Mouse (Mus musculus): ENCODE measurements around the gene Lrrc47.

The Lrrc47 gene

GRCm38 (mm10) chr4:154051401-154051800 lies 39.9 kb downstream of the Lrrc47 start:
- no peak for TF ChIP-seq GATA4 (IDR thresholded peaks at IDR 0.05; ENCODE audit: insufficient replicate concordance, low read length)

- TF ChIP-seq GATA4 (IDR thresholded peaks at IDR 0.05; ENCODE audit: insufficient replicate concordance, low read length) = no peak
Measured at GRCm38 (mm10) chr4:154053065-154053464, 41.5 kb downstream of the Lrrc47 start.

GRCm38 (mm10) chr4:154055482-154055881 lies 44.0 kb downstream of the Lrrc47 start:
- TF ChIP-seq GATA4 (IDR thresholded peaks at IDR 0.05; ENCODE audit: insufficient replicate concordance, low read length) = no peak

- no peak for TF ChIP-seq GATA4 (IDR thresholded peaks at IDR 0.05; ENCODE audit: insufficient replicate concordance, low read length)
Measured at GRCm38 (mm10) chr4:154056046-154056445, 44.5 kb downstream of the Lrrc47 start.

GRCm38 (mm10) chr4:154056661-154057060 lies 45.1 kb downstream of the Lrrc47 start:
- TF ChIP-seq GATA4 (IDR thresholded peaks at IDR 0.05; ENCODE audit: insufficient replicate concordance, low read length) = no peak

- no peak for TF ChIP-seq GATA4 (IDR thresholded peaks at IDR 0.05; ENCODE audit: insufficient replicate concordance, low read length)
Measured at GRCm38 (mm10) chr4:154057696-154058095, 46.2 kb downstream of the Lrrc47 start.

GRCm38 (mm10) chr4:154064827-154065773 lies 53.6 kb downstream of the Lrrc47 start:
- TF ChIP-seq GATA4 (IDR thresholded peaks at IDR 0.05; ENCODE audit: insufficient replicate concordance, low read length) = no peak

GRCm38 (mm10) chr4:154070896-154071295 lies 59.4 kb downstream of the Lrrc47 start:
- no peak for TF ChIP-seq GATA4 (IDR thresholded peaks at IDR 0.05; ENCODE audit: insufficient replicate concordance, low read length)

Measured in liver, adult (tissue).